Mouse (Mus musculus): Measurements from ENCODE around the gene Nrm. TPM values are rescaled to one million over a fixed set of nuclear protein-coding genes. Genes with fewer than 3 reads are reported as not detected.

Nrm gene
- polyA plus RNA-seq, 2 experiments from 2014 or later, result 38.4 to 44.7 TPM

DNA sequence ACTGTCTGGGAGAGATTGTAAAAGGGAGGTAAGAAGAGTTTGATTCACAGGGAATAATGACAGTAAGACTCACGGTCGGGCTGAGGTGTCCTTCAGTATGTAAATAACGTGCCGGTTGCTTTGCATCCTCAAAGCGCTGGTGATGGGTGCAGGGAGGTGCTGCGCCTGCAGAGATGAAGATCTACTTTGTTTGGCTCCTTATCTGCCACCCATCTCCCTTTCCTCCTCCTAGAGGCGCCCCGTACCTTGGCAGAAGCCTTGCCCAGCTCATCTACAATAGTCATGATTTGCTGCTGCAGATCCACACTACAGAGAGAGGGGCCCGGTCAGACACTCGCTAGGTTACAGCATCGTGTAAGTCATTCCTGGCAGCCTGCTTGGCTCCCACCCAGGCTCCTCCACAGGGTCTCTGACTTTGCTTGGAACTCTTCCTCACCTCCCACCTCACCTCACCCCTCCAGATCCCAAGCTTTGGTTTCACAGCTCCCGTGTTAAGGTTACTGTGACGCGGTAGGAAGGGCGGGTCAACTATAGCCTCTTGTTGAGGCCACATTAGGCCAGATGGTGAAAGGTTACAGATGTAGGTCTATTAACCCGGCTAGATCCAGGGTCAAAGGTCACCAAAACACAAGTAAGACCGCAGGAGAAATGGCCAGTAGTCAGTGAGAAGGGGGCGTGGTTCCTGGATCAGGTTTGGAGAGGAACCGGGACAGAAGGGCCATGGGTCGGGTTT, 48.2 kb downstream of the Nrm start:
- peak; percentile 16 for ATAC-seq

GRCm38 (mm10) chr17:35909919-35910369, 48.8 kb downstream of the Nrm start, which contains the start of gene Atat1:
Gene Atat1, minus strand, starts transcription at chr17:35910075.
- ATAC-seq, result peak; percentile 91

DNA sequence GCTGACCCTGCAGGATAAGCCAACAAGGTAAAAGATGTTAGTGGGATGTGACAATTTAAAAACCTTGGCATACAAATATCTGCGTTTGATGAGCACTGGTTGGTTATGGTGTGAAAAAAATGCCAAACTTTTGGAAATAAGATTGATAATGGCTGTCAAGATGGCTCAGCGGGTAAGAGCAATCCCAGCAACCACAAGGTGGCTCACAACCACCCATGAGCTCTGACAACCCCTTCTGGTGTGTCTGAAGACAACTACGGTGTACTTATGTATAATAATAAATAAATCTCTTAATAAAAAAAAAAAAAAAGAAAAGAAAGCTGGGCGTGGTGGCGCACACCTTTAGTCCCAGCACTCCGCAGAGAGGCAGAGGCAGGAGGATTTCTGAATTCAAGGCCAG, 53.9 kb downstream of the Nrm start:
- ATAC-seq, result no peak

Other genes with a start within 250 kb of the Nrm start
- gene Gm9573, start 234.7 kb upstream of the Nrm start, polyA plus RNA-seq (2017; shearing (Covaris generic)), result not detected
- gene Mucl3, start 217.6 kb upstream of the Nrm start, polyA plus RNA-seq (2017; shearing (Covaris generic)), result under 1 TPM in 1 of 2 experiments, not detected in 1; 0.36 TPM
- 10 to 100 TPM in 1 of 2 experiments, 1 to 10 TPM in 1; 9.3 to 11.8 TPM for gene Vars2, start 193.7 kb upstream of the Nrm start, polyA plus RNA-seq (2017; shearing (Covaris generic))
- gene Gtf2h4, start 187.6 kb upstream of the Nrm start, polyA plus RNA-seq (2017; shearing (Covaris generic)), result 10 to 100 TPM; 11.5 to 30.4 TPM
- gene Ddr1, start 156.7 kb upstream of the Nrm start, polyA plus RNA-seq (2017; shearing (Covaris generic)), result under 1 TPM; 0.66 to 0.71 TPM
- under 1 TPM; 0.60 TPM for gene Ier3, start 39.6 kb upstream of the Nrm start, polyA plus RNA-seq (2017; shearing (Covaris generic))
- 10 to 100 TPM; 19.9 to 22.9 TPM for gene Flot1, start 38.1 kb upstream of the Nrm start, polyA plus RNA-seq (2017; shearing (Covaris generic))
- gene Tubb5, start 23.0 kb upstream of the Nrm start, polyA plus RNA-seq (2017; shearing (Covaris generic)), result 100 to 1,000 TPM; 410 to 652 TPM
- 1 to 10 TPM; 4.1 to 6.4 TPM for gene Mdc1, start 19.8 kb upstream of the Nrm start, polyA plus RNA-seq (2017; shearing (Covaris generic))
- gene Ppp1r18, start 4.3 kb downstream of the Nrm start, polyA plus RNA-seq (2017; shearing (Covaris generic)), result 100 to 1,000 TPM; 228 to 247 TPM
- 10 to 100 TPM; 19.6 to 26.9 TPM for gene Dhx16, start 18.5 kb downstream of the Nrm start, polyA plus RNA-seq (2017; shearing (Covaris generic))
- 10 to 100 TPM; 12.4 to 17.5 TPM for gene 2310061I04Rik, start 36.1 kb downstream of the Nrm start, polyA plus RNA-seq (2017; shearing (Covaris generic))
- 10 to 100 TPM; 11.7 to 14.3 TPM for gene Atat1, start 48.8 kb downstream of the Nrm start, polyA plus RNA-seq (2017; shearing (Covaris generic))
- gene Mrps18b, start 55.1 kb downstream of the Nrm start, polyA plus RNA-seq (2017; shearing (Covaris generic)), result 10 to 100 TPM; 42.2 to 50.9 TPM
- 10 to 100 TPM; 42.0 to 57.4 TPM for gene Ppp1r10, start 55.1 kb downstream of the Nrm start, polyA plus RNA-seq (2017; shearing (Covaris generic))
- 100 to 1,000 TPM in 1 of 2 experiments, 10 to 100 TPM in 1; 99.6 to 137 TPM for gene Abcf1, start 108.4 kb downstream of the Nrm start, polyA plus RNA-seq (2017; shearing (Covaris generic))
- gene Gnl1, start 118.5 kb downstream of the Nrm start, polyA plus RNA-seq (2017; shearing (Covaris generic)), result 1 to 10 TPM; 8.1 to 9.2 TPM
- gene Prr3, start 118.9 kb downstream of the Nrm start, polyA plus RNA-seq (2017; shearing (Covaris generic)), result 10 to 100 TPM; 13.6 to 17.6 TPM
- gene H2-T24, start 159.2 kb downstream of the Nrm start, polyA plus RNA-seq (2017; shearing (Covaris generic)), result 10 to 100 TPM; 36.4 to 43.7 TPM
- gene H2-T23, start 171.5 kb downstream of the Nrm start, polyA plus RNA-seq (2017; shearing (Covaris generic)), result 1,000 to 10,000 TPM in 1 of 2 experiments, 100 to 1,000 TPM in 1; 679 to 1,228 TPM
- gene H2-T22, start 181.4 kb downstream of the Nrm start, polyA plus RNA-seq (2017; shearing (Covaris generic)), result 100 to 1,000 TPM; 415 to 458 TPM
- gene Gm6034, start 181.6 kb downstream of the Nrm start, polyA plus RNA-seq (2017; shearing (Covaris generic)), result under 1 TPM in 1 of 2 experiments, not detected in 1; 0.46 TPM
- gene Gm11127, start 197.1 kb downstream of the Nrm start, polyA plus RNA-seq (2017; shearing (Covaris generic)), result under 1 TPM; 0.37 to 0.38 TPM

Data from activated CD4-positive, CD25-positive, alpha-beta regulatory T cell, adult 4 months (primary cell).